Mouse (Mus musculus) thymus, adult 2 months (tissue): ENCODE data around the gene Gsn. TPM values are rescaled to one million over a fixed set of nuclear protein-coding genes. Genes with fewer than 3 reads are reported as not detected.

Experiments used
- DNase-seq: peaks from one replicate; pipeline ENCODE4 v3.0.0; 2021
- H3K27ac ChIP-seq: fragments of 200-500 bp; 2 replicates; pipeline ENCODE4 v1.5.1; 2012; ENCODE audit warnings: low read length, control low read depth; ENCODE audit not compliant: control insufficient read depth, insufficient read depth
- H3K27me3 ChIP-seq: fragments of 200-500 bp; 2 replicates; pipeline ENCODE4 v1.6.1; 2012; ENCODE audit warnings: mild to moderate bottlenecking, low read length, moderate library complexity, mixed read lengths; ENCODE audit not compliant: control insufficient read depth, insufficient read depth
- H3K36me3 ChIP-seq: fragments of 200-500 bp; 2 replicates; pipeline ENCODE4 v1.6.1; 2012; ENCODE audit warnings: mild to moderate bottlenecking, low read length, moderate library complexity; ENCODE audit not compliant: control insufficient read depth, insufficient read depth
- H3K4me1 ChIP-seq: fragments of 200-500 bp; replicated peaks from 2 replicates; pipeline ENCODE4 v1.6.1; 2012; ENCODE audit warnings: low read length; ENCODE audit not compliant: control insufficient read depth, insufficient read depth
- H3K4me3 ChIP-seq: fragments of 200-500 bp; 2 replicates; pipeline ENCODE4 v1.5.1; 2012; ENCODE audit warnings: mild to moderate bottlenecking, low read length, control low read depth, moderate library complexity; ENCODE audit not compliant: control insufficient read depth, insufficient read depth
- CTCF ChIP-seq: fragments of 200-500 bp; IDR thresholded peaks from 2 replicates; pipeline ENCODE4 v1.5.1; 2012; ENCODE audit warnings: mild to moderate bottlenecking, control low read depth, low read length, moderate library complexity, borderline replicate concordance; ENCODE audit not compliant: control insufficient read depth, poor library complexity, insufficient read depth; ENCODE audit errors: extremely low read depth
- POLR2A ChIP-seq: fragments of 200-500 bp; IDR thresholded peaks from 2 replicates; pipeline ENCODE4 v1.6.1; 2012; ENCODE audit warnings: mild to moderate bottlenecking, low read length, control low read depth, moderate library complexity; ENCODE audit not compliant: control insufficient read depth, poor library complexity, insufficient read depth; ENCODE audit errors: extremely low read depth
- WGBS: fragments of 180-500 bp; shearing (Covaris S2); methylation state at CpG from one replicate; pipeline ENCODE4 v1.1.7; 2018; 5-methylcytosine and 5-hydroxymethylcytosine counted together
- polyA plus RNA-seq: library from polyadenylated mRNA; depleted of rRNA; stranded (reverse); fragments of >200 nt; gene quantifications from 2 replicates; pipeline ENCODE4 v1.2.3, GENCODE M21; 2012

Gsn gene
- polyA plus RNA-seq, 1 experiment = 535 TPM

GRCm38 (mm10) chr2:35259338-35260080, 3.3 kb downstream of the Gsn start:
- Histone ChIP-seq H3K4me1 (peaks cover 39% of the 10 kb centered on the region), H3K4me3 (no peak overlapping the region), H3K27ac (peak overlapping the region; percentile 32; the same call in 1 of the 2 replicates), H3K27me3 (no peaks in the 10 kb centered on the region), H3K36me3 (no peaks in the 10 kb centered on the region)
- peak; percentile 57 for DNase-seq
- TF ChIP-seq CTCF (no peak), POLR2A (no peak)
- 6% methylated on average over 13 of the region's 13 CpGs for WGBS

GRCm38 (mm10) chr2:35260291-35260690, 4.1 kb downstream of the Gsn start:
- peaks cover 45% of the 10 kb centered on the region for H3K4me1 ChIP-seq
- no peaks in the 10 kb centered on the region for H3K36me3 ChIP-seq
- TF ChIP-seq CTCF (no peak), POLR2A (no peak)
- DNase-seq = no peak
- WGBS = 46% methylated on average over 1 of the region's 1 CpGs
- no peak overlapping the region for H3K4me3 ChIP-seq
- H3K27me3 ChIP-seq = no peaks in the 10 kb centered on the region
- no peak overlapping the region for H3K27ac ChIP-seq

- Histone ChIP-seq H3K4me1 (peaks cover 41% of the 10 kb centered on the region), H3K27ac (no peak overlapping the region), H3K36me3 (no peaks in the 10 kb centered on the region), H3K27me3 (no peaks in the 10 kb centered on the region), H3K4me3 (no peak overlapping the region)
- TF ChIP-seq POLR2A (no peak), CTCF (no peak)
- WGBS = 42% methylated on average over 1 of the region's 1 CpGs
- no peak for DNase-seq
Measured at GRCm38 (mm10) chr2:35264095-35264494, 7.9 kb downstream of the Gsn start.

GRCm38 (mm10) chr2:35265296-35265695, 9.1 kb downstream of the Gsn start:
- no peaks in the 10 kb centered on the region for H3K27me3 ChIP-seq
- H3K36me3 ChIP-seq = no peaks in the 10 kb centered on the region
- H3K27ac ChIP-seq = peak overlapping the region; percentile 1; the same call in 1 of the 2 replicates
- H3K4me1 ChIP-seq = peaks cover 32% of the 10 kb centered on the region
- 10% methylated on average over 8 of the region's 8 CpGs for WGBS
- TF ChIP-seq CTCF (no peak), POLR2A (no peak)
- no peak overlapping the region for H3K4me3 ChIP-seq
- peak; percentile 63 for DNase-seq

- peaks cover 34% of the 10 kb centered on the region for H3K4me1 ChIP-seq
- H3K36me3 ChIP-seq = no peaks in the 10 kb centered on the region
- TF ChIP-seq CTCF (no peak), POLR2A (no peak)
- no peaks in the 10 kb centered on the region for H3K27me3 ChIP-seq
- 34% methylated on average over 8 of the region's 8 CpGs for WGBS
- DNase-seq = no peak
- H3K4me3 ChIP-seq = no peak overlapping the region
- H3K27ac ChIP-seq = peak overlapping the region; percentile 1; the same call in 1 of the 2 replicates
Measured at GRCm38 (mm10) chr2:35265775-35266174, 9.6 kb downstream of the Gsn start.

- 79% methylated on average over 9 of the region's 9 CpGs for WGBS
- TF ChIP-seq POLR2A (no peak), CTCF (no peak)
- no peaks in the 10 kb centered on the region for H3K36me3 ChIP-seq
- no peak for DNase-seq
- H3K4me1 ChIP-seq = peaks cover 38% of the 10 kb centered on the region
- H3K27ac ChIP-seq = no peak overlapping the region
- H3K27me3 ChIP-seq = no peaks in the 10 kb centered on the region
- H3K4me3 ChIP-seq = no peak overlapping the region
Measured at GRCm38 (mm10) chr2:35266251-35266905, 10.2 kb downstream of the Gsn start.
